Mouse (Mus musculus) embryonic facial prominence, embryonic 13.5 days (tissue): ENCODE measurements around the gene Hpcal4. TPM values are rescaled to one million over a fixed set of nuclear protein-coding genes. Genes with fewer than 3 reads are reported as not detected.

ENCODE experiments used
- ATAC-seq: fragments of 200-750 bp; cut with Nextera tagmentation; 2 replicates; pipeline ENCODE4 v1.8.0; 2017; ENCODE audit warnings: low read depth; ENCODE audit not compliant: insufficient number of reproducible peaks, insufficient read depth, low FRiP score, low TSS enrichment
- H3K27ac ChIP-seq: fragments of 300-500 bp; sonication (generic); 2 replicates; pipeline ENCODE4 v1.5.1; 2015; ENCODE audit warnings: moderate library complexity, mild to moderate bottlenecking, inconsistent platforms
- H3K27me3 ChIP-seq: fragments of 300-500 bp; sonication (generic); 2 replicates; pipeline ENCODE4 v1.6.1; 2015; ENCODE audit warnings: mild to moderate bottlenecking, inconsistent platforms
- H3K36me3 ChIP-seq: fragments of 300-500 bp; sonication (generic); 2 replicates; pipeline ENCODE4 v1.6.1; 2015; ENCODE audit warnings: mild to moderate bottlenecking, inconsistent platforms
- H3K4me1 ChIP-seq: fragments of 300-500 bp; sonication (generic); 2 replicates; pipeline ENCODE4 v1.6.1; 2015; ENCODE audit warnings: inconsistent platforms
- H3K4me2 ChIP-seq: fragments of 300-500 bp; sonication (generic); 2 replicates; pipeline ENCODE4 v1.6.1; 2015; ENCODE audit warnings: moderate library complexity, mild to moderate bottlenecking, inconsistent platforms
- H3K4me3 ChIP-seq: fragments of 300-500 bp; sonication (generic); 2 replicates; pipeline ENCODE4 v1.5.1; 2015; ENCODE audit warnings: mild to moderate bottlenecking, inconsistent platforms
- H3K9ac ChIP-seq: fragments of 300-500 bp; sonication (generic); 2 replicates; pipeline ENCODE4 v1.6.1; 2015; ENCODE audit warnings: mild to moderate bottlenecking, inconsistent platforms
- H3K9me3 ChIP-seq: fragments of 300-500 bp; sonication (generic); 2 replicates; pipeline ENCODE4 v1.6.1; 2016; ENCODE audit warnings: inconsistent platforms
- WGBS: fragments of 180-500 bp; shearing (Covaris S2); methylation state at CpG from one replicate; pipeline ENCODE4 v1.1.7; 2015; ENCODE audit warnings: mixed read lengths; 5-methylcytosine and 5-hydroxymethylcytosine counted together
- polyA plus RNA-seq: library from polyadenylated mRNA; unstranded; fragments of >200 nt; fragmentation: Nextera tagmentation; extraction: Ambion mirVana; gene quantifications from 2 replicates; pipeline ENCODE4 v1.2.1, GENCODE M21; 2015

The Hpcal4 gene
- polyA plus RNA-seq, 1 experiment from 2014 or later = 0.44 TPM

DNA sequence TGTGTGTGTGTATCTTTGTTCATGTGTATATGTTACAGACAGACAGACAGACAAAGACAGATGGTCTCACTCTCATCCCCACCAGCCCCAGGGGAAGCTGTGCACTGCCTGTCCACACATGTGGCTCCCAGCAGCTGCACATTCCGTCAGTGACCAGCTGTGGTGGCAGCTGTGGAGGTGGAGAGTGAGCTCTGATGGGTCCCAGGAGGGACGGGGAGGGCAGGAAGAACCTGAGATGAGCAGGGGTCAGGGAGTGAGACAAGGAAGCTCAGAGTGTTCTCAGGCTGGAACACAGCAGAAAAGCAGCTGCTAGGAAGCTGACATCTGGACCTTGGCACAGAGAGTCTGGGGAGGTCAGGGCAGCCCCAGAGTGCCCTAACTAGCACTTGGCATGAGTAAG is 45.2 kb downstream of the Hpcal4 start:
- H3K4me1 ChIP-seq = peaks cover 18% of the 10 kb centered on the region
- H3K9me3 ChIP-seq = no peaks in the 10 kb centered on the region
- no peak overlapping the region for H3K4me3 ChIP-seq
- H3K4me2 ChIP-seq = no peak overlapping the region
- H3K36me3 ChIP-seq = no peaks in the 10 kb centered on the region
- no peak for ATAC-seq
- H3K27me3 ChIP-seq = peaks cover 15% of the 10 kb centered on the region
- no peak overlapping the region for H3K9ac ChIP-seq
- H3K27ac ChIP-seq = no peak overlapping the region
- WGBS = 17% methylated on average over 2 of the region's 2 CpGs

- Histone ChIP-seq H3K9me3 (no peaks in the 10 kb centered on the region), H3K4me3 (no peak overlapping the region), H3K27me3 (peaks cover 24% of the 10 kb centered on the region), H3K9ac (no peak overlapping the region), H3K36me3 (no peaks in the 10 kb centered on the region), H3K4me2 (no peak overlapping the region), H3K4me1 (peaks cover 26% of the 10 kb centered on the region), H3K27ac (no peak overlapping the region)
- 78% methylated on average over 11 of the region's 11 CpGs for WGBS
- no peak for ATAC-seq
Measured at GRCm38 (mm10) chr4:123229166-123229565, 46.1 kb downstream of the Hpcal4 start.

GRCm38 (mm10) chr4:123232841-123233240 is 49.8 kb downstream of the Hpcal4 start:
- peaks cover 57% of the 10 kb centered on the region for H3K27me3 ChIP-seq
- WGBS = 60% methylated on average over 3 of the region's 3 CpGs
- H3K4me1 ChIP-seq = peaks cover 21% of the 10 kb centered on the region

DNA sequence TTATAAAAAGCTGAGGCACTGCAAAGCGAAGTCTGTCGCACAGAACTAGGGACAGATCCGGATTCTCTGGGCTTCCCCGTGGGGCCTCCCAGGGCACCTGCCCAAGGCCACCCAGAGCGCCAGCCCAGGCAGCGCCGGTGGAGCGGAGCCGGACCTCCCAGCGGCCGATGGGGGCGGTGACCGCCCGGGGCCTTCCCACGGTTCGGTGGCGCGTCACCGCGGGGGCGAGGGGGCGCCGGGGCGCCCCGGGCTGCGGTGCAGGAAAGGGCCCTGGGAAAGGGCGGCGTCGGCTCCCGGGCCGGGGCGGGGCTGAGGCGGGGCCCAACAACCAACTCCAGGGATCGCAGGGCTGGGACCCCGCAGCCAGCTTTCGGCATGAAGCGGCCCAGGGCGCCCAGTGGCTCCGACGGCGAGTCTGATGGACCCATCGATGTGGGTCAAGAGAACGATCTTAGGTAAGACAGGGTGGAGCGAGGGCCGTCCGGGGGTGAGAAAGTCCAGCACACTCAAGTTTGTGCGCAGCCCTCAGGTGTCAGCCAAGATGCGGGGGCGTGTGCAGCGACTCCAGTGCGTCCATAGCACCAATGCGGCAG is 50.6 kb downstream of the Hpcal4 start, which contains the start of gene Heyl:
Heyl (plus strand) TSS at position 65 of the 593 bp plus-strand sequence.
- WGBS = 2% methylated on average over 51 of the region's 52 CpGs
- Histone ChIP-seq H3K9me3 (no peaks in the 10 kb centered on the region), H3K9ac (peak within 1 kb of the TSS; percentile 53), H3K4me1 (peaks cover 19% of the 10 kb centered on the region), H3K4me3 (peak within 1 kb of the TSS; percentile 48), H3K36me3 (no peaks in the 10 kb centered on the region), H3K4me2 (peak within 1 kb of the TSS; percentile 86), H3K27me3 (peaks cover 64% of the 10 kb centered on the region), H3K27ac (no peak within 1 kb of the TSS)
- ATAC-seq = no peak

More at GRCm38 (mm10) chr4:123232841-123233240, 49.8 kb downstream of the Hpcal4 start:
- Histone ChIP-seq H3K27ac (no peak overlapping the region), H3K4me3 (no peak overlapping the region), H3K4me2 (no peak overlapping the region), H3K36me3 (no peaks in the 10 kb centered on the region), H3K9ac (no peak overlapping the region), H3K9me3 (no peaks in the 10 kb centered on the region)
- ATAC-seq = no peak

- H3K4me2 ChIP-seq = no peak overlapping the region
- no peak overlapping the region for H3K4me3 ChIP-seq
- no peak overlapping the region for H3K9ac ChIP-seq
- no peak overlapping the region for H3K27ac ChIP-seq
- peaks cover 88% of the 10 kb centered on the region for H3K27me3 ChIP-seq
- no peak for ATAC-seq
- H3K9me3 ChIP-seq = no peaks in the 10 kb centered on the region
- 41% methylated on average over 9 of the region's 9 CpGs for WGBS
- peaks cover 34% of the 10 kb centered on the region for H3K4me1 ChIP-seq
- no peaks in the 10 kb centered on the region for H3K36me3 ChIP-seq
Measured at GRCm38 (mm10) chr4:123235835-123236430, 52.9 kb downstream of the Hpcal4 start.

- Histone ChIP-seq H3K4me1 (peaks cover 34% of the 10 kb centered on the region), H3K4me2 (no peak overlapping the region), H3K9ac (no peak overlapping the region), H3K27me3 (peaks cover 88% of the 10 kb centered on the region), H3K9me3 (no peaks in the 10 kb centered on the region), H3K27ac (no peak overlapping the region), H3K4me3 (no peak overlapping the region), H3K36me3 (no peaks in the 10 kb centered on the region)
- ATAC-seq = no peak
- WGBS = 79% methylated on average over 13 of the region's 13 CpGs
Measured at GRCm38 (mm10) chr4:123236431-123237031, 53.5 kb downstream of the Hpcal4 start.

- Histone ChIP-seq H3K36me3 (no peaks in the 10 kb centered on the region), H3K4me2 (no peak overlapping the region), H3K9ac (no peak overlapping the region), H3K27ac (no peak overlapping the region), H3K4me3 (no peak overlapping the region), H3K27me3 (peaks cover 80% of the 10 kb centered on the region), H3K4me1 (peaks cover 34% of the 10 kb centered on the region), H3K9me3 (no peaks in the 10 kb centered on the region)
- 51% methylated on average over 6 of the region's 6 CpGs for WGBS
- no peak for ATAC-seq
Measured at GRCm38 (mm10) chr4:123237386-123238266, 54.6 kb downstream of the Hpcal4 start.

- Histone ChIP-seq H3K36me3 (no peaks in the 10 kb centered on the region), H3K27ac (peak overlapping the region; percentile 22; the same call in 1 of the 2 replicates), H3K4me3 (peak overlapping the region; percentile 40), H3K9ac (peak overlapping the region; percentile 67), H3K4me2 (peak overlapping the region; percentile 70), H3K9me3 (no peaks in the 10 kb centered on the region), H3K4me1 (peaks cover 23% of the 10 kb centered on the region), H3K27me3 (peaks cover 64% of the 10 kb centered on the region)
- 5% methylated on average over 58 of the region's 58 CpGs for WGBS
- peak; percentile 40; the same call in 1 of the 2 replicates for ATAC-seq
Measured at GRCm38 (mm10) chr4:123239361-123240203, 56.6 kb downstream of the Hpcal4 start.
